Mouse (Mus musculus) G1E (cell line): ENCODE data around the gene Csnk1e.

Experiments
- CTCF ChIP-seq: IDR thresholded peaks from 2 replicates; pipeline ENCODE4 v1.5.1; 2012; ENCODE audit warnings: low read depth, low read length, inconsistent platforms, mixed read lengths
- GATA1 ChIP-seq: IDR thresholded peaks from 2 replicates; pipeline ENCODE4 v1.6.1; 2012; ENCODE audit warnings: borderline replicate concordance, low read length, inconsistent platforms, mixed read lengths
- POLR2AphosphoS5 ChIP-seq: IDR thresholded peaks from 2 replicates; pipeline ENCODE4 v1.6.1; 2012; ENCODE audit warnings: low read depth, low read length, inconsistent platforms; ENCODE audit not compliant: insufficient replicate concordance

DNA sequence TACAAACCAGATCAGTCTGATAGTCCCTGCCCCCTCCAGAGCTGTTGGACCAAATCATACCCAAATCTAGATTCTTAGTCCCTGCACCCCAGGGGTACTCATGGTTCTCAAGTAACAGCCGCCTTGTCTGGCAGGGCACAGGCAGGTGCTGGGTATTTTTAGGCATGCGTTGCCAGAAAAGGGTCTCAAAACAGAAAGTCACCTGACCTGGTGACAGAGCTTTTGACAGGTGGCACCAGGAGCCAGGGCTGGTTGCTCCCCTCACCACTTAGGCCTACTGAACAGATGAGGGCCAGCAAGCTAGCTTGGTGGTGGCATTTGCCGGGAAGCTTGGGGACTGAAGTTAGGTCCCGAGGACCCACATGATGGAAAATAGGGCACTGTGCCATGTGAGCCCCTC, 48.8 kb downstream of the Csnk1e start:
- no peak for TF ChIP-seq CTCF
- TF ChIP-seq GATA1 = no peak
- TF ChIP-seq POLR2AphosphoS5 = no peak
